Mouse (Mus musculus) lung, embryonic 15.5 days (tissue): ENCODE results near the gene P3h2. TPM values are rescaled to one million over a fixed set of nuclear protein-coding genes. Genes with fewer than 3 reads are reported as not detected.

ENCODE experiments used
- ATAC-seq: fragments of 200-750 bp; cut with Nextera tagmentation; 2 replicates; pipeline ENCODE4 v1.8.0; 2017; ENCODE audit warnings: moderate number of reproducible peaks, borderline replicate concordance; ENCODE audit not compliant: low FRiP score, low TSS enrichment; ENCODE audit errors: extremely low read depth
- H3K27ac ChIP-seq: fragments of 300-500 bp; sonication (generic); 2 replicates; pipeline ENCODE4 v1.5.1; 2015; ENCODE audit warnings: moderate library complexity, mild to moderate bottlenecking, inconsistent platforms
- H3K27me3 ChIP-seq: fragments of 300-500 bp; sonication (generic); 2 replicates; pipeline ENCODE4 v1.6.1; 2015; ENCODE audit warnings: inconsistent platforms
- H3K36me3 ChIP-seq: fragments of 300-500 bp; sonication (generic); 2 replicates; pipeline ENCODE4 v1.6.1; 2015; ENCODE audit warnings: inconsistent platforms
- H3K4me1 ChIP-seq: fragments of 300-500 bp; sonication (generic); 2 replicates; pipeline ENCODE4 v1.6.1; 2015; ENCODE audit warnings: inconsistent platforms
- H3K4me2 ChIP-seq: fragments of 300-500 bp; sonication (generic); 2 replicates; pipeline ENCODE4 v1.6.1; 2015; ENCODE audit warnings: inconsistent platforms, mild to moderate bottlenecking, moderate library complexity
- H3K4me3 ChIP-seq: fragments of 300-500 bp; sonication (generic); 2 replicates; pipeline ENCODE4 v1.5.1; 2015; ENCODE audit warnings: mild to moderate bottlenecking, inconsistent platforms
- H3K9ac ChIP-seq: fragments of 300-500 bp; sonication (generic); 2 replicates; pipeline ENCODE4 v1.6.1; 2015; ENCODE audit warnings: inconsistent platforms
- H3K9me3 ChIP-seq: fragments of 300-500 bp; sonication (generic); 2 replicates; pipeline ENCODE4 v1.6.1; 2016; ENCODE audit warnings: inconsistent platforms
- WGBS: fragments of 180-500 bp; shearing (Covaris S2); methylation state at CpG from one replicate; pipeline ENCODE4 v1.1.7; 2015; 5-methylcytosine and 5-hydroxymethylcytosine counted together
- polyA plus RNA-seq: library from polyadenylated mRNA; unstranded; fragments of >200 nt; fragmentation: Nextera tagmentation; extraction: Ambion mirVana; gene quantifications from 2 replicates; pipeline ENCODE4 v1.2.1, GENCODE M21; 2015

The P3h2 gene
- polyA plus RNA-seq, 1 experiment from 2014 or later, result 4.9 TPM

GRCm38 (mm10) chr16:25971285-25971684 lies 134.3 kb downstream of the P3h2 start:
- 87% methylated on average over 7 of the region's 7 CpGs for WGBS
- Histone ChIP-seq H3K4me3 (no peak overlapping the region), H3K27ac (no peak overlapping the region), H3K27me3 (no peaks in the 10 kb centered on the region), H3K36me3 (no peaks in the 10 kb centered on the region; the same call in 1 of the 2 replicates), H3K4me2 (no peak overlapping the region), H3K9ac (no peak overlapping the region), H3K4me1 (no peaks in the 10 kb centered on the region), H3K9me3 (no peaks in the 10 kb centered on the region)
- ATAC-seq, result no peak

DNA sequence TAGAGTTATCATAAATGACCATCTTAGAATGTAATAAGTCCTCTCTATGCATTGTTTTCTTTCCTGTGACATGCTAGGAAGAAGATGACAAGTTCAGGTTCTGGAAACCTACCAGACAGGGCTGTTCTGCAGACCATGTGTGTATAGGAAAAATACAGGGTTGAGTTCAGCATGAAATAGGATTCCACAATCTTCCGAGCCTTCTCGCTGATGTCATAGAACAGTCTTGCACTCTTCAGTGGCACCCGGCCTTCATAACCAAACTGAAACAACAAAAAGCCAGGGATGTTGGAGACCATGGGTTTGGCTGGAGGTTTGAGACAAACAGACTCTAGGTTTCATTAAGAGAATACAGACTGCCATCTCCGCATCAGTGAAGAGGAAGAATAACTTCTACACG lies 134.9 kb downstream of the P3h2 start:
- no peaks in the 10 kb centered on the region for H3K4me1 ChIP-seq
- no peaks in the 10 kb centered on the region for H3K27me3 ChIP-seq
- 89% methylated on average over 5 of the region's 5 CpGs for WGBS
- H3K9ac ChIP-seq, result no peak overlapping the region
- H3K4me2 ChIP-seq, result no peak overlapping the region
- H3K4me3 ChIP-seq, result no peak overlapping the region
- no peak for ATAC-seq
- no peaks in the 10 kb centered on the region; the same call in 1 of the 2 replicates for H3K36me3 ChIP-seq
- H3K9me3 ChIP-seq, result no peaks in the 10 kb centered on the region
- no peak overlapping the region for H3K27ac ChIP-seq

DNA sequence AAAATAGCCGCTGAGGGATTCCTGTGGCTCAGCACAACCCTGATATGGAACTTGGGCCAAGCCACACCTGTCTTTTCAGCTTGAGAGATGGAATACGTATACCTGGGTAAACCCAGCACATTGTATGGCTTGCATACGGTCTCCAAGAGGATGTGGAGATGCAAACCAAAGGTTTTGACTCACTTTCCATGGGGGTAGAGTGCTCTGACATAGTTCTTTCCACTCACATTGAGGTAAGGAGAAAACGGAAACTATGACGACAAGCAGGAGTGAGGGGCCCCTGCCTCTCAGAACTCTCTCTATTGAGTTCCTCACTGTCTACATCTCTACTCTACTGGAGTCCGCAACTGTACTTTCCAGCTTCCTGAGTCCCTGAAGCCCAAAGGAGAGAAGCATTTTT lies 135.4 kb downstream of the P3h2 start:
- ATAC-seq, result no peak
- no peaks in the 10 kb centered on the region for H3K27me3 ChIP-seq
- no peaks in the 10 kb centered on the region for H3K4me1 ChIP-seq
- H3K4me3 ChIP-seq, result no peak overlapping the region
- no peak overlapping the region for H3K4me2 ChIP-seq
- H3K27ac ChIP-seq, result no peak overlapping the region
- WGBS, result 83% methylated on average over 6 of the region's 6 CpGs
- no peak overlapping the region for H3K9ac ChIP-seq
- H3K9me3 ChIP-seq, result no peaks in the 10 kb centered on the region
- H3K36me3 ChIP-seq, result no peaks in the 10 kb centered on the region; the same call in 1 of the 2 replicates

- Histone ChIP-seq H3K9me3 (no peaks in the 10 kb centered on the region), H3K4me1 (no peaks in the 10 kb centered on the region), H3K9ac (no peak overlapping the region), H3K4me3 (no peak overlapping the region), H3K4me2 (no peak overlapping the region), H3K36me3 (no peaks in the 10 kb centered on the region; the same call in 1 of the 2 replicates), H3K27ac (no peak overlapping the region), H3K27me3 (no peaks in the 10 kb centered on the region)
- 21% methylated on average over 3 of the region's 3 CpGs for WGBS
- no peak for ATAC-seq
Observed at GRCm38 (mm10) chr16:25967297-25967696, 138.3 kb downstream of the P3h2 start.

- Histone ChIP-seq H3K27me3 (no peaks in the 10 kb centered on the region), H3K36me3 (no peaks in the 10 kb centered on the region), H3K9ac (no peak overlapping the region), H3K4me1 (no peaks in the 10 kb centered on the region), H3K9me3 (no peaks in the 10 kb centered on the region), H3K4me3 (no peak overlapping the region), H3K27ac (no peak overlapping the region), H3K4me2 (no peak overlapping the region)
- no peak for ATAC-seq
- 19% methylated on average over 3 of the region's 3 CpGs for WGBS
Observed at GRCm38 (mm10) chr16:25963856-25964255, 141.7 kb downstream of the P3h2 start.

DNA sequence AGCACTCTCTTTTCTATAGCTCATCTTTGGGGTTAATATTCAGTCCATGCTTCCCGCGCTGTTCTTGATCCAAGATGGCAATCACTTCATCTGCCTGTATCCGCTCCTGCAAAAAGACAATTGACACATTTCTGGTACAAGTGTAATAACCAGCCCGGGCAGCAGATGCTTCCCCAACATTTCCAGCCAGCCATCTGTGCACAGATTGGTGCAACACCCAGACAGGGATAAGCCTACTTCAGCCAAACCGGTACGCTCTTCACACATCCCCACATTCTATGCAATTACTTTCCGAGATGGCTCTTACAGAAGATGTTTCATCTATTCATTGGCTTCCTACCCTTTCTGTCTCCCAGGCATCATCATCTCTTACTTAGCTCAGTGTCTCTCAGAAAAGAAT lies 145.2 kb downstream of the P3h2 start:
- H3K9ac ChIP-seq, result no peak overlapping the region
- no peak for ATAC-seq
- no peak overlapping the region for H3K4me2 ChIP-seq
- no peak overlapping the region for H3K4me3 ChIP-seq
- H3K9me3 ChIP-seq, result no peaks in the 10 kb centered on the region
- H3K27me3 ChIP-seq, result no peaks in the 10 kb centered on the region
- H3K36me3 ChIP-seq, result no peaks in the 10 kb centered on the region
- no peaks in the 10 kb centered on the region for H3K4me1 ChIP-seq
- H3K27ac ChIP-seq, result no peak overlapping the region
- WGBS, result 89% methylated on average over 7 of the region's 7 CpGs

DNA sequence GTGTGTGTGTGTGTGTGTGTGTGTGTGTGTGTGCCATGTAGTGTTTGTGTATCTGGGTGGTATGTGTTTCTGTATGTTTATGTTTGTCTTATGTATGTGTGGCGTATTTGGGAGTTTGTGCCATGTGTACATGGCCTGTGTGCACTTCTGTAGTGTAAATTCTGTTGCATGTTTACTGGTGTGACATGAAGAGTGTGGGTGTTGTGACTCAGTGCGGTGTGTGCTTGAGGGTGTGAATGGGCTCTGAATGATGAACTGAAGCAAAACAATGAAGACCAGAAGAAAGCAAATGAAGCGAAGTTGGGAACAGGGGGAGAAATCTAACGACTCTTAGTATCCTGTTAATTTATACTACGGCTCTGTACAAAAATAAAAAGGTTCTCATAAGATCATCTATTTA lies 145.7 kb downstream of the P3h2 start:
- no peak for ATAC-seq
- Histone ChIP-seq H3K4me2 (no peak overlapping the region), H3K4me1 (no peaks in the 10 kb centered on the region), H3K27ac (no peak overlapping the region), H3K9ac (no peak overlapping the region), H3K9me3 (no peaks in the 10 kb centered on the region), H3K36me3 (no peaks in the 10 kb centered on the region), H3K27me3 (no peaks in the 10 kb centered on the region), H3K4me3 (no peak overlapping the region)
- 81% methylated on average over 5 of the region's 5 CpGs for WGBS

DNA sequence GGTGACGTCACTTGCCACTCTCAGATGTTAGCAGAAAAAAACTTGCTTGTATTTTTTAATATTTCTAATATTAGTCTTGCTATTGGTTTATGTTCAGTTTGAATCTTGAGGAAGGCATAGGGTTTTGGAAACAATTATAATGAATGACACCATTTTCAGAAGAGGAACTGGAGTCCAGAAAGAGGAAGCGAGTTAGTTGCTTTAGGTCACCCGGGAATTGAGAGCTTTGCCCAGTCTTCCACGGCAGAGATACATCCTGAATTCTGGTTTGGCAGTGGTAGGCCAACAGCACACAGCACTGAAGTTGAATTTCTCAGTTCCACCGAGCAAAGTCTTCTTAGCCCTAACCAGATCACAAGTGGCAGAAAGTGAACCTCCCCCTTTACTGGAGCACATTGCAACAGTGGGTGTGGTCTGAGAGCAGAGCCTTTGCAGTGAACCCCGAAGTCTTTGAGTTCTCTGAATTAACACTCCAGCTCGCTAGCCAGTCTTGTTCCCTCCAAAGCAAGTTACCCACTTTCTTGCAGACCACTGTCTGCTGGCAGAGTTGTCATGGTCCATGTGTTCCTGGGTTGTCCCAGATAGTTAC lies 146.8 kb downstream of the P3h2 start:
- Histone ChIP-seq H3K4me1 (no peaks in the 10 kb centered on the region), H3K27me3 (no peaks in the 10 kb centered on the region), H3K9ac (no peak overlapping the region), H3K27ac (no peak overlapping the region), H3K36me3 (no peaks in the 10 kb centered on the region), H3K4me2 (no peak overlapping the region), H3K9me3 (no peaks in the 10 kb centered on the region), H3K4me3 (no peak overlapping the region)
- no peak for ATAC-seq
- WGBS, result 69% methylated on average over 7 of the region's 7 CpGs

DNA sequence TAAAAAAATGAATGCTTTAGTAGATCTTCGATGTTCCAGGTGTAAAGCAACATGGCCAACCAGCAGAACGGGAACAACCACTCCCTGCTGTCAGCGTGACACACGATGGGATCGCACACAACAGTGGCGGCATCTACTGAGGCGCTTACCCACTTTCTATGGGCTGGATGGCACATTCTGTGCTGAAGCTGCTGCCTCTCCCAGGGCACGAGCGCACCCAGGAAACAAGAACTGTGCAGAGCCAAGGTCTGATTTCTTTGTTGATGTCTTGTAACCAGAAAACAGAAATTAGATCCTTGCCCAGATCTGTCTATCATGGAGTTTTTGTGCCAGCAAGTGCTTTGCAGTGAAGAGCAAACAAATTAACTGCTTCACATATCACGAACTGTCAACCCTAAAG lies 147.4 kb downstream of the P3h2 start:
- Histone ChIP-seq H3K36me3 (no peaks in the 10 kb centered on the region), H3K27me3 (no peaks in the 10 kb centered on the region), H3K9ac (no peak overlapping the region), H3K27ac (no peak overlapping the region), H3K4me2 (no peak overlapping the region), H3K4me3 (no peak overlapping the region), H3K9me3 (no peaks in the 10 kb centered on the region), H3K4me1 (no peaks in the 10 kb centered on the region)
- WGBS, result 86% methylated on average over 10 of the region's 10 CpGs
- no peak for ATAC-seq

DNA sequence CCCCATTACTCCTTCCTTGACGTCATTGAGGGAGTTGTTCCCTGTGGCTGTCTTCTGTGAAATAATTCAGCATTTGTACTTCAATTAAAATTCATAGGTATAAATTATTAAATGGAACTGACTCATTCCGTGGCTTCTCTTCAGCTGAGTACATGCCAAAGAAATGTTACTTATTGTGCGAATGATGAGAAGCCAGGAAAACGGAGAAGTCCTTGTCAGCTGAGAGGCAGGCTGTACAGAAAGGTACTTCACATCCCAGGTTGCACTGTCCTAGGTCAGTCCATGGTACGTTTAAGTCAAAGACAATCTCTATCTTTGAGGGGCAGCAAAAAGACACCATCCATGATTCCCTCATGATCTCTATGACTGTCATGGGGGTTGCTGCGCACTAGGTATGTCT lies 148.8 kb downstream of the P3h2 start:
- 86% methylated on average over 6 of the region's 6 CpGs for WGBS
- no peaks in the 10 kb centered on the region for H3K27me3 ChIP-seq
- no peak overlapping the region for H3K9ac ChIP-seq
- H3K36me3 ChIP-seq, result no peaks in the 10 kb centered on the region
- no peaks in the 10 kb centered on the region for H3K9me3 ChIP-seq
- no peak overlapping the region for H3K4me3 ChIP-seq
- no peak overlapping the region for H3K27ac ChIP-seq
- ATAC-seq, result no peak
- no peak overlapping the region for H3K4me2 ChIP-seq
- no peaks in the 10 kb centered on the region for H3K4me1 ChIP-seq

DNA sequence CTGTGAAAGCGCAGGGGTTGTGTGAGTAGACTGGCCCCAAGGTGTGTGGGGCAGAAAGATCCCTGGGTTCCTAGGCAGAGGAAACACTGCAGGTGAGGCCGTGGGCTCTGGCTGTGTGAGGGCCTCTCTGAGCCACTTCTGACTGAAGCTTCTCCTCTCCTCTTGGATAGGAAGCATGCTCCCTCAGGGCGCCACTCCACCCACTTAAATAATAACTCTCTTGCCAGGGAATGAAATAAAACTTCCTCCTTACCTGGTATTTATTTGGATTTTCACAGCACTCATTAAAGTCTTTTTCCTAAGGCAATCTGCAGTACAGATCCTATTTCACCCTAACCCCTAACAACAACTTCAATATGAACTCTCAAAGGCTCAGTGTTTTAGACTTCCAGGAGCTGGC lies 151.0 kb downstream of the P3h2 start:
- H3K4me2 ChIP-seq, result no peak overlapping the region
- ATAC-seq, result no peak
- H3K27ac ChIP-seq, result no peak overlapping the region
- H3K9me3 ChIP-seq, result no peaks in the 10 kb centered on the region
- H3K9ac ChIP-seq, result no peak overlapping the region
- H3K36me3 ChIP-seq, result no peaks in the 10 kb centered on the region
- no peak overlapping the region for H3K4me3 ChIP-seq
- 69% methylated on average over 3 of the region's 3 CpGs for WGBS
- no peaks in the 10 kb centered on the region for H3K4me1 ChIP-seq
- H3K27me3 ChIP-seq, result no peaks in the 10 kb centered on the region

DNA sequence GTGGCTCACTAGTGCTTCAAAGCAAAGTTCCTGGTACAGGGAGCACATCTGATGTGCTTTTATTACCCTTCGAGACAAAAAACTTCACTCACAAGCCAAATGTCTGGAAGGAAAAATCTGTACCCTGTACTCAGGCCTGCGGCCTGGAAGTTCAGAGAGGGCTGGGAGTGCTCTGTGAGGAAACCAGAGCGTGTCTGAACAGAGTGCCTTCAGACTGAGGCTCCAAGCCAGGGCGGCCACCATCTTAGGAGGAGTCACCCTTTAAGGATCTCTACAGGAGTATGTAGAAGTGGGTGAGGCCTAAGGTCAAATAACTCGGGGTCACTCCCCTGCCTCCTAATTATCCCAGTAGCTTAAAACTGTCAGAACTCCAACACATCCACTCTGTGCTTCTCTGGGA lies 152.2 kb downstream of the P3h2 start:
- no peak overlapping the region for H3K4me3 ChIP-seq
- H3K4me2 ChIP-seq, result no peak overlapping the region
- no peaks in the 10 kb centered on the region for H3K27me3 ChIP-seq
- H3K9me3 ChIP-seq, result no peaks in the 10 kb centered on the region
- no peak for ATAC-seq
- H3K36me3 ChIP-seq, result no peaks in the 10 kb centered on the region
- H3K27ac ChIP-seq, result no peak overlapping the region
- H3K4me1 ChIP-seq, result no peaks in the 10 kb centered on the region
- 77% methylated on average over 5 of the region's 5 CpGs for WGBS
- no peak overlapping the region for H3K9ac ChIP-seq

- Histone ChIP-seq H3K36me3 (no peaks in the 10 kb centered on the region), H3K4me3 (no peak overlapping the region), H3K9ac (no peak overlapping the region), H3K4me1 (no peaks in the 10 kb centered on the region), H3K27ac (no peak overlapping the region), H3K9me3 (no peaks in the 10 kb centered on the region), H3K27me3 (no peaks in the 10 kb centered on the region), H3K4me2 (no peak overlapping the region)
- 47% methylated on average over 2 of the region's 2 CpGs for WGBS
- peak; percentile 46; the same call in 1 of the 2 replicates for ATAC-seq
Observed at GRCm38 (mm10) chr16:25952005-25952404, 153.6 kb downstream of the P3h2 start.
